Mouse (Mus musculus) neural tube, embryonic 14.5 days (tissue): ENCODE measurements around the gene Col9a1. TPM values are rescaled to one million over a fixed set of nuclear protein-coding genes. Genes with fewer than 3 reads are reported as not detected.

ENCODE experiments used
- ATAC-seq: fragments of 200-750 bp; cut with Nextera tagmentation; 2 replicates; pipeline ENCODE4 v1.8.0; 2017; ENCODE audit warnings: low read depth, mild to moderate bottlenecking, moderate TSS enrichment, moderate library complexity
- H3K27ac ChIP-seq: fragments of 300-500 bp; sonication (generic); 2 replicates; pipeline ENCODE4 v1.5.1; 2014; ENCODE audit warnings: low read depth, mild to moderate bottlenecking, control low read depth, low read length, moderate library complexity, mixed read lengths
- H3K27me3 ChIP-seq: fragments of 300-500 bp; sonication (generic); 2 replicates; pipeline ENCODE4 v1.6.1; 2014; ENCODE audit warnings: low read length; ENCODE audit not compliant: control insufficient read depth, insufficient read depth
- H3K36me3 ChIP-seq: fragments of 300-500 bp; sonication (generic); 2 replicates; pipeline ENCODE4 v1.6.1; 2014; ENCODE audit warnings: low read length, mixed read lengths; ENCODE audit not compliant: control insufficient read depth, insufficient read depth
- H3K4me1 ChIP-seq: fragments of 300-500 bp; sonication (generic); 2 replicates; pipeline ENCODE4 v1.6.1; 2014; ENCODE audit warnings: low read length; ENCODE audit not compliant: control insufficient read depth, insufficient read depth
- H3K4me2 ChIP-seq: fragments of 300-500 bp; sonication (generic); 2 replicates; pipeline ENCODE4 v1.6.1; 2014; ENCODE audit warnings: mild to moderate bottlenecking, low read depth, low read length, control low read depth
- H3K4me3 ChIP-seq: fragments of 300-500 bp; sonication (generic); 2 replicates; pipeline ENCODE4 v1.5.1; 2014; ENCODE audit warnings: low read depth, low read length, control low read depth, mixed read lengths
- H3K9ac ChIP-seq: fragments of 300-500 bp; sonication (generic); replicated peaks from 2 replicates; pipeline ENCODE4 v1.6.1; 2014; ENCODE audit warnings: low read depth, mild to moderate bottlenecking, control low read depth, low read length, mixed read lengths
- H3K9me3 ChIP-seq: fragments of 300-500 bp; sonication (generic); 2 replicates; pipeline ENCODE4 v1.6.1; 2016; ENCODE audit warnings: low read length; ENCODE audit not compliant: control insufficient read depth
- WGBS: fragments of 180-500 bp; shearing (Covaris S2); extraction: QIAGEN DNeasy Blood & Tissue Kit; methylation state at CpG from one replicate; pipeline ENCODE4 v1.1.7; 2014; 5-methylcytosine and 5-hydroxymethylcytosine counted together
- polyA plus RNA-seq: library from polyadenylated mRNA; unstranded; fragments of >200 nt; fragmentation: Nextera tagmentation; extraction: Ambion mirVana; gene quantifications from 2 replicates; pipeline ENCODE4 v1.2.1, GENCODE M21; 2014

Gene Col9a1
- polyA plus RNA-seq, 1 experiment from 2014 or later: 0.72 TPM

GRCm38 (mm10) chr1:24195070-24195840 lies 17.8 kb downstream of the Col9a1 start:
- Histone ChIP-seq H3K27ac (no peak overlapping the region), H3K27me3 (no peaks in the 10 kb centered on the region), H3K4me2 (no peak overlapping the region), H3K9me3 (no peaks in the 10 kb centered on the region), H3K36me3 (no peaks in the 10 kb centered on the region), H3K4me1 (no peaks in the 10 kb centered on the region), H3K9ac (no peak overlapping the region), H3K4me3 (no peak overlapping the region)
- no peak for ATAC-seq
- 56% methylated on average over 12 of the region's 12 CpGs for WGBS

GRCm38 (mm10) chr1:24195951-24196517 lies 18.6 kb downstream of the Col9a1 start:
- Histone ChIP-seq H3K4me3 (no peak overlapping the region), H3K4me2 (no peak overlapping the region), H3K36me3 (no peaks in the 10 kb centered on the region), H3K27me3 (no peaks in the 10 kb centered on the region), H3K4me1 (no peaks in the 10 kb centered on the region), H3K9me3 (no peaks in the 10 kb centered on the region), H3K9ac (no peak overlapping the region), H3K27ac (no peak overlapping the region)
- peak; percentile 46; the same call in 1 of the 2 replicates for ATAC-seq
- 43% methylated on average over 3 of the region's 3 CpGs for WGBS

GRCm38 (mm10) chr1:24211621-24212385 lies 34.4 kb downstream of the Col9a1 start:
- WGBS: 73% methylated on average over 9 of the region's 9 CpGs
- no peak overlapping the region for H3K4me3 ChIP-seq
- no peak overlapping the region for H3K27ac ChIP-seq
- no peaks in the 10 kb centered on the region for H3K4me1 ChIP-seq
- no peaks in the 10 kb centered on the region for H3K27me3 ChIP-seq
- no peak overlapping the region for H3K4me2 ChIP-seq
- H3K9me3 ChIP-seq: no peaks in the 10 kb centered on the region
- H3K9ac ChIP-seq: no peak overlapping the region
- ATAC-seq: no peak
- no peaks in the 10 kb centered on the region for H3K36me3 ChIP-seq

GRCm38 (mm10) chr1:24219041-24219440 lies 41.6 kb downstream of the Col9a1 start:
- 40% methylated on average over 6 of the region's 6 CpGs for WGBS
- Histone ChIP-seq H3K27ac (no peak overlapping the region), H3K4me2 (no peak overlapping the region), H3K36me3 (no peaks in the 10 kb centered on the region), H3K9me3 (no peaks in the 10 kb centered on the region), H3K4me3 (no peak overlapping the region), H3K27me3 (no peaks in the 10 kb centered on the region), H3K9ac (no peak overlapping the region), H3K4me1 (no peaks in the 10 kb centered on the region)
- ATAC-seq: peak; percentile 58; the same call in 1 of the 2 replicates

GRCm38 (mm10) chr1:24222231-24222630 lies 44.8 kb downstream of the Col9a1 start:
- Histone ChIP-seq H3K4me3 (no peak overlapping the region), H3K27ac (no peak overlapping the region), H3K36me3 (no peaks in the 10 kb centered on the region), H3K9ac (no peak overlapping the region), H3K9me3 (no peaks in the 10 kb centered on the region), H3K4me1 (no peaks in the 10 kb centered on the region), H3K4me2 (no peak overlapping the region), H3K27me3 (no peaks in the 10 kb centered on the region)
- WGBS: 78% methylated on average over 2 of the region's 2 CpGs
- ATAC-seq: no peak

- Histone ChIP-seq H3K27ac (no peak overlapping the region), H3K36me3 (no peaks in the 10 kb centered on the region), H3K4me2 (no peak overlapping the region), H3K4me1 (no peaks in the 10 kb centered on the region), H3K4me3 (no peak overlapping the region), H3K9me3 (no peaks in the 10 kb centered on the region), H3K27me3 (no peaks in the 10 kb centered on the region), H3K9ac (no peak overlapping the region)
- no peak for ATAC-seq
- 73% methylated on average over 8 of the region's 8 CpGs for WGBS
These were observed 45.7 kb downstream of the Col9a1 start for GRCm38 (mm10) chr1:24222981-24223612.

- no peak overlapping the region for H3K9ac ChIP-seq
- no peaks in the 10 kb centered on the region for H3K36me3 ChIP-seq
- H3K4me2 ChIP-seq: no peak overlapping the region
- H3K4me3 ChIP-seq: no peak overlapping the region
- no peaks in the 10 kb centered on the region for H3K4me1 ChIP-seq
- no peaks in the 10 kb centered on the region for H3K9me3 ChIP-seq
- WGBS: 74% methylated on average over 4 of the region's 4 CpGs
- ATAC-seq: peak; percentile 75; the same call in 1 of the 2 replicates
- H3K27ac ChIP-seq: no peak overlapping the region
- no peaks in the 10 kb centered on the region for H3K27me3 ChIP-seq
These were observed 48.6 kb downstream of the Col9a1 start for GRCm38 (mm10) chr1:24225825-24226526.

- Histone ChIP-seq H3K36me3 (no peaks in the 10 kb centered on the region), H3K9me3 (no peaks in the 10 kb centered on the region), H3K4me1 (no peaks in the 10 kb centered on the region), H3K27me3 (no peaks in the 10 kb centered on the region), H3K4me2 (no peak overlapping the region), H3K9ac (no peak overlapping the region), H3K4me3 (no peak overlapping the region), H3K27ac (no peak overlapping the region)
- no peak for ATAC-seq
- 78% methylated on average over 6 of the region's 6 CpGs for WGBS
These were observed 49.7 kb downstream of the Col9a1 start for GRCm38 (mm10) chr1:24226941-24227711.
